Mouse (Mus musculus): ENCODE data around the gene 4930518I15Rik. TPM values are rescaled to one million over a fixed set of nuclear protein-coding genes. Genes with fewer than 3 reads are reported as not detected.
"Not testable (repeated sequence)": the region's sequence is repeated elsewhere in the genome, so short reads cannot be mapped to it uniquely, and the experiment has no call there.

4930518I15Rik gene
- polyA plus RNA-seq, 1 experiment, result 3.0 TPM

GRCm38 (mm10) chr2:156896384-156896914 lies 38.7 kb upstream of the 4930518I15Rik start:
- H3K4me3 ChIP-seq (ENCODE audit: insufficient read depth, low read length), result no peak overlapping the region
- TF ChIP-seq POLR2A (IDR thresholded peaks at IDR 0.05; ENCODE audit: extremely low read depth, insufficient read depth, low read length), result no peak
- TF ChIP-seq CTCF (IDR thresholded peaks at IDR 0.05; ENCODE audit: extremely low read depth, insufficient read depth, low read length), result no peak
- H3K4me1 ChIP-seq (ENCODE audit: control insufficient read depth, insufficient read depth, low read length), result peaks cover 8% of the 10 kb centered on the region
- peak overlapping the region; percentile 75 for H3K27ac ChIP-seq (ENCODE audit: insufficient read depth, low read length)

- Histone ChIP-seq H3K27ac (ENCODE audit: insufficient read depth, low read length) (no peak overlapping the region), H3K4me1 (ENCODE audit: control insufficient read depth, insufficient read depth, low read length) (peaks cover 8% of the 10 kb centered on the region), H3K4me3 (ENCODE audit: insufficient read depth, low read length) (no peak overlapping the region)
- TF ChIP-seq POLR2A (IDR thresholded peaks at IDR 0.05; ENCODE audit: extremely low read depth, insufficient read depth, low read length) (no peak), CTCF (IDR thresholded peaks at IDR 0.05; ENCODE audit: extremely low read depth, insufficient read depth, low read length) (no peak)
Measured at GRCm38 (mm10) chr2:156894496-156895265, 36.9 kb upstream of the 4930518I15Rik start.

- H3K4me3 ChIP-seq (ENCODE audit: insufficient read depth, low read length), result no peak overlapping the region
- H3K27ac ChIP-seq (ENCODE audit: insufficient read depth, low read length), result no peak overlapping the region
- peaks cover 3% of the 10 kb centered on the region; the same call in 1 of the 2 replicates for H3K4me1 ChIP-seq (ENCODE audit: control insufficient read depth, insufficient read depth, low read length)
- TF ChIP-seq CTCF (IDR thresholded peaks at IDR 0.05; ENCODE audit: extremely low read depth, insufficient read depth, low read length) (no peak), POLR2A (IDR thresholded peaks at IDR 0.05; ENCODE audit: extremely low read depth, insufficient read depth, low read length) (no peak)
Measured at GRCm38 (mm10) chr2:156892821-156893220, 35.1 kb upstream of the 4930518I15Rik start.

GRCm38 (mm10) chr2:156892240-156892639 lies 34.5 kb upstream of the 4930518I15Rik start:
- TF ChIP-seq POLR2A (IDR thresholded peaks at IDR 0.05; ENCODE audit: extremely low read depth, insufficient read depth, low read length) (no peak), CTCF (IDR thresholded peaks at IDR 0.05; ENCODE audit: extremely low read depth, insufficient read depth, low read length) (no peak)
- H3K27ac ChIP-seq (ENCODE audit: insufficient read depth, low read length), result no peak overlapping the region
- no peak overlapping the region for H3K4me3 ChIP-seq (ENCODE audit: insufficient read depth, low read length)
- peaks cover 1% of the 10 kb centered on the region; the same call in 1 of the 2 replicates for H3K4me1 ChIP-seq (ENCODE audit: control insufficient read depth, insufficient read depth, low read length)

GRCm38 (mm10) chr2:156888490-156888889 lies 30.7 kb upstream of the 4930518I15Rik start:
- Histone ChIP-seq H3K27ac (ENCODE audit: insufficient read depth, low read length) (no peak overlapping the region), H3K4me1 (ENCODE audit: control insufficient read depth, insufficient read depth, low read length) (no peaks in the 10 kb centered on the region), H3K4me3 (ENCODE audit: insufficient read depth, low read length) (no peak overlapping the region)
- TF ChIP-seq POLR2A (IDR thresholded peaks at IDR 0.05; ENCODE audit: extremely low read depth, insufficient read depth, low read length), result no peak
- no peak for TF ChIP-seq CTCF (IDR thresholded peaks at IDR 0.05; ENCODE audit: extremely low read depth, insufficient read depth, low read length)

GRCm38 (mm10) chr2:156887017-156887416 lies 29.3 kb upstream of the 4930518I15Rik start, which contains the start of gene Sla2:
Gene Sla2, minus strand, starts transcription at chr2:156887192.
- Histone ChIP-seq H3K4me3 (ENCODE audit: insufficient read depth, low read length) (no peak within 1 kb of the TSS), H3K4me1 (ENCODE audit: control insufficient read depth, insufficient read depth, low read length) (no peaks in the 10 kb centered on the region), H3K27ac (ENCODE audit: insufficient read depth, low read length) (no peak within 1 kb of the TSS)
- TF ChIP-seq CTCF (IDR thresholded peaks at IDR 0.05; ENCODE audit: extremely low read depth, insufficient read depth, low read length), result no peak
- TF ChIP-seq POLR2A (IDR thresholded peaks at IDR 0.05; ENCODE audit: extremely low read depth, insufficient read depth, low read length), result no peak

- Histone ChIP-seq H3K4me3 (ENCODE audit: insufficient read depth, low read length) (no peak overlapping the region), H3K4me1 (ENCODE audit: control insufficient read depth, insufficient read depth, low read length) (no peaks in the 10 kb centered on the region), H3K27ac (ENCODE audit: insufficient read depth, low read length) (no peak overlapping the region)
- TF ChIP-seq POLR2A (IDR thresholded peaks at IDR 0.05; ENCODE audit: extremely low read depth, insufficient read depth, low read length), result no peak
- no peak for TF ChIP-seq CTCF (IDR thresholded peaks at IDR 0.05; ENCODE audit: extremely low read depth, insufficient read depth, low read length)
Measured at GRCm38 (mm10) chr2:156886084-156886631, 28.4 kb upstream of the 4930518I15Rik start.

- not testable (repeated sequence) for H3K4me1 ChIP-seq (ENCODE audit: control insufficient read depth, insufficient read depth, low read length); H3K27ac ChIP-seq (ENCODE audit: insufficient read depth, low read length); H3K4me3 ChIP-seq (ENCODE audit: insufficient read depth, low read length)
Measured at GRCm38 (mm10) chr2:156885666-156886065, 27.9 kb upstream of the 4930518I15Rik start.

- no peak for TF ChIP-seq POLR2A (IDR thresholded peaks at IDR 0.05; ENCODE audit: extremely low read depth, insufficient read depth, low read length)
- TF ChIP-seq CTCF (IDR thresholded peaks at IDR 0.05; ENCODE audit: extremely low read depth, insufficient read depth, low read length), result no peak
- H3K4me1 ChIP-seq (ENCODE audit: control insufficient read depth, insufficient read depth, low read length), result no peaks in the 10 kb centered on the region
- no peak overlapping the region for H3K4me3 ChIP-seq (ENCODE audit: insufficient read depth, low read length)
- H3K27ac ChIP-seq (ENCODE audit: insufficient read depth, low read length), result no peak overlapping the region
Measured at GRCm38 (mm10) chr2:156884396-156885211, 26.9 kb upstream of the 4930518I15Rik start.

All from cortical plate, adult 2 months (tissue).